Mouse (Mus musculus) myocyte (in vitro differentiated cells): ENCODE measurements around the gene Vcp. TPM values are rescaled to one million over a fixed set of nuclear protein-coding genes. Genes with fewer than 3 reads are reported as not detected.

Experiments
- H3K27me3 ChIP-seq: one replicate; pipeline ENCODE4 v1.6.1; 2011; ENCODE audit not compliant: control insufficient read depth, insufficient read depth, insufficient read length
- H3K36me3 ChIP-seq: one replicate; pipeline ENCODE4 v1.6.1; 2011; ENCODE audit not compliant: control insufficient read depth, insufficient read depth
- H3K4me2 ChIP-seq: one replicate; pipeline ENCODE4 v1.6.1; 2011; ENCODE audit warnings: low read depth, control low read depth
- H3K4me3 ChIP-seq: one replicate; pipeline ENCODE4 v1.5.1; 2011; ENCODE audit warnings: mild to moderate bottlenecking, control low read depth, moderate library complexity
- H3K79me2 ChIP-seq: one replicate; pipeline ENCODE4 v1.6.1; 2011; ENCODE audit not compliant: control insufficient read depth, insufficient read depth
- H3ac ChIP-seq: one replicate; pipeline ENCODE4 v1.6.1; 2011; ENCODE audit not compliant: control insufficient read depth, insufficient read length
- CEBPB ChIP-seq: IDR thresholded peaks from 2 replicates; pipeline ENCODE4 v1.6.1; 2011; ENCODE audit warnings: mild to moderate bottlenecking, moderate library complexity; ENCODE audit not compliant: poor library complexity, insufficient read depth, severe bottlenecking
- E2F4 ChIP-seq: IDR thresholded peaks from one replicate; pipeline ENCODE4 v1.6.1; 2011; ENCODE audit warnings: mild to moderate bottlenecking, control low read depth, moderate library complexity; ENCODE audit not compliant: insufficient read depth
- MAX ChIP-seq: IDR thresholded peaks from one replicate; pipeline ENCODE4 v1.6.1; 2011; ENCODE audit warnings: low read depth, mild to moderate bottlenecking, control low read depth
- MYOD1 ChIP-seq, 3 experiments: IDR thresholded peaks; one replicate each; pipeline ENCODE4 v1.6.1; 2011; ENCODE audit warnings: control low read depth in 2 of 3, low read depth in 2 of 3, mild to moderate bottlenecking in 2 of 3, moderate library complexity in 1 of 3; ENCODE audit not compliant: insufficient read length in 2 of 3, control insufficient read depth in 1 of 3
- MYOG ChIP-seq, 3 experiments: IDR thresholded peaks; one replicate each; pipeline ENCODE4 v1.6.1; 2011; ENCODE audit warnings: control low read depth in 2 of 3, low read depth in 2 of 3, mild to moderate bottlenecking in 2 of 3; ENCODE audit not compliant: insufficient read length in 2 of 3, control insufficient read depth in 1 of 3, insufficient read depth in 1 of 3
- POLR2A ChIP-seq: IDR thresholded peaks from one replicate; pipeline ENCODE4 v1.6.1; 2011; ENCODE audit warnings: low read depth, mild to moderate bottlenecking, control low read depth, moderate library complexity; ENCODE audit not compliant: insufficient read length
- POLR2AphosphoS2 ChIP-seq: IDR thresholded peaks from one replicate; pipeline ENCODE4 v1.6.1; 2011; ENCODE audit warnings: low read depth, control low read depth; ENCODE audit not compliant: insufficient read length
- REST ChIP-seq: IDR thresholded peaks from one replicate; pipeline ENCODE4 v1.6.1; 2011; ENCODE audit warnings: mild to moderate bottlenecking, control low read depth, moderate library complexity; ENCODE audit not compliant: insufficient read depth, insufficient read length
- SRF ChIP-seq: IDR thresholded peaks from one replicate; pipeline ENCODE4 v1.6.1; 2011; ENCODE audit warnings: low read depth; ENCODE audit not compliant: control insufficient read depth, insufficient read length
- TCF12 ChIP-seq: IDR thresholded peaks from one replicate; pipeline ENCODE4 v1.6.1; 2011; ENCODE audit warnings: mild to moderate bottlenecking, control low read depth; ENCODE audit not compliant: poor library complexity, insufficient read depth, severe bottlenecking
- TCF3 ChIP-seq: IDR thresholded peaks from one replicate; pipeline ENCODE4 v1.6.1; 2011; ENCODE audit warnings: low read depth, control low read depth; ENCODE audit not compliant: insufficient read length
- USF1 ChIP-seq: IDR thresholded peaks from one replicate; pipeline ENCODE4 v1.6.1; 2011; ENCODE audit warnings: low read depth, mild to moderate bottlenecking, control low read depth, moderate library complexity
- polyA plus RNA-seq: library from polyadenylated mRNA; unstranded; fragments of >200 nt; fragmentation: generic; extraction: Trizol; gene quantifications from one replicate; pipeline ENCODE4 v1.2.1, GENCODE M21; 2012; ENCODE audit warnings: missing spikeins

The Vcp gene
- polyA plus RNA-seq, 1 experiment: 334 TPM

DNA sequence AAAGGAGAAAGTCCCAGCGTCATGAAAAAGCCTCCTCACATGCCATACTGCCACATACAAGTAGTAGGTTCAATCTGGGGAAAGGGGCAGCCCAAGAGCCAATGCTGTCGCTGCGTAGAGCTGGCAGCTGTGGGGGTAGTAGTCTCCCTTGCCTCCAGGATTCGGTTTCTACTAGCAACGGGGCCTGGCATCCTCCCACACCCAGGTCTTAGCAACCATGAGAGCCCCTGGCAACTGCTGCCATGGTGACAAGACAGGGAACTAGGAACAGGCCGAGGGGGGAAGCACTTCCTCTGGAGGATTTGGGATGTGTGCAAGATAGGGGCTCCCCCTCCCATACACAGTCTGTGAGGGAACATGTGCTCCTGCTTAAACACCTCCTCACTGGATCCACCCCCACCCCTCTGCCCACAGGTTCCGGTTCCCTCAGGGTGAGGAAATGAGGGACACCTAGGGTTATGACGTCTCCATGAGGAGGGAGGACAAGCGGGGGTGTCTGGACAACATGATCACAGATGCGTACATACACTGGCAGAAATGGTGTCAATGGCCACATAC lies 53.5 kb downstream of the Vcp start:
- Histone ChIP-seq H3K4me2 (no peak overlapping the region), H3ac (no peak overlapping the region), H3K79me2 (peaks cover 7% of the 10 kb centered on the region), H3K36me3 (no peaks in the 10 kb centered on the region), H3K27me3 (no peaks in the 10 kb centered on the region), H3K4me3 (no peak overlapping the region)
- no peak for TF ChIP-seq TCF3

GRCm38 (mm10) chr4:42945952-42946351 lies 54.4 kb downstream of the Vcp start:
- Histone ChIP-seq H3K79me2 (peaks cover 3% of the 10 kb centered on the region), H3K27me3 (no peaks in the 10 kb centered on the region), H3K4me2 (no peak overlapping the region), H3K36me3 (no peaks in the 10 kb centered on the region), H3K4me3 (no peak overlapping the region), H3ac (no peak overlapping the region)
- no peak for TF ChIP-seq MYOG (IDR thresholded peaks at IDR 0.05; ENCODE audit: control insufficient read depth in 1 of 3, insufficient read depth in 1 of 3, insufficient read length in 2 of 3, low read depth in 2 of 3)
- TF ChIP-seq REST: no peak
- TF ChIP-seq TCF12: no peak
- TF ChIP-seq TCF3: no peak

DNA sequence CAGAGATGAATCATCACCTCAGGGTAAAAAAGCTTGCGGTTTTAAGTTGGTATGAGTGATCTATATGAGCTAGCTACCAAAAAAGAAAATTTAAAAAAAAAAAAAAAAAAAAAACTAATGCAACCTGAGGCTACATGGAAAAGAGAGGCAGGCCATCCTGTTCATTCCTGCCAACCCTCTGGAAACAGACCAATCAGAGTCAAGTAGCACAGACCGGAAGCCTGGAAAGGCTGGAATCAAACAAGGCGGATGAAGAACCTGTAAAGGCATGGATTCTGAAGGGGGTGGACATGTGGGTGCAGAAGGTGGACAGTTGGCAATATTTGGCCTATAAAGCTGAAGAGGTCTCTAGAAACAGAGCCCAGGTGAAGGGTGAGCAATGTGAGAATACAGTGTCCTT lies 54.9 kb downstream of the Vcp start:
- no peaks in the 10 kb centered on the region for H3K27me3 ChIP-seq
- no peak overlapping the region for H3ac ChIP-seq
- TF ChIP-seq POLR2A: no peak
- no peak for TF ChIP-seq REST
- TF ChIP-seq SRF: no peak
- TF ChIP-seq USF1: no peak
- TF ChIP-seq TCF3: no peak
- no peak for TF ChIP-seq POLR2AphosphoS2
- no peak for TF ChIP-seq MYOG (IDR thresholded peaks at IDR 0.05; ENCODE audit: control insufficient read depth in 1 of 3, insufficient read depth in 1 of 3, insufficient read length in 2 of 3, low read depth in 2 of 3)
- no peak for TF ChIP-seq E2F4
- no peak for TF ChIP-seq MAX
- no peak for TF ChIP-seq MYOD1 (IDR thresholded peaks at IDR 0.05; ENCODE audit: control insufficient read depth in 1 of 3, insufficient read length in 2 of 3, low read depth in 2 of 3)
- no peak for TF ChIP-seq CEBPB
- TF ChIP-seq TCF12: no peak

DNA sequence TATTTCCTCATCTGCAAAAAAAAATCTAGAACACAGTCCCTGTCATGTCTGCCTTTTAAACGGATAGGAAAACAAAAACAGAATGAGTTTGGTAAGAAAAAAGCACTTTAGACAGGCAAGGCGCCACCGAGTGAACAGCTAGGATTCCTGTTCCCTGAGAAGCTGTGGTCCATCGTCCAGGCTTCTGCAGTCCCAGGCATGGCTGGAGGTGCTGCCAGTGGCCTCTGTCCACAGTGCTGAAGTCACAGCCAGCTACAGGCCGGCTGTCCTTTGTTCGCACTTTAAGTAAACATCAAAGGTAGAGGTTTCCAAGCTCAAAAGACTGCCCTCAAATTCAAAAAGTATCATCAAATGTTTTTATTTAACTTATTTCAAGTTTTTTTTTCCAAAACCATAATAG lies 55.3 kb downstream of the Vcp start:
- no peak overlapping the region for H3K4me3 ChIP-seq
- H3ac ChIP-seq: no peak overlapping the region
- TF ChIP-seq POLR2A: no peak
- peak; percentile 97 for TF ChIP-seq REST
- H3K4me2 ChIP-seq: no peak overlapping the region
- no peaks in the 10 kb centered on the region for H3K36me3 ChIP-seq
- no peaks in the 10 kb centered on the region for H3K79me2 ChIP-seq
- no peaks in the 10 kb centered on the region for H3K27me3 ChIP-seq

More for the DNA sequence above, 54.9 kb downstream of the Vcp start:
- Histone ChIP-seq H3K4me3 (no peak overlapping the region), H3K4me2 (no peak overlapping the region), H3K79me2 (no peaks in the 10 kb centered on the region), H3K36me3 (no peaks in the 10 kb centered on the region)

DNA sequence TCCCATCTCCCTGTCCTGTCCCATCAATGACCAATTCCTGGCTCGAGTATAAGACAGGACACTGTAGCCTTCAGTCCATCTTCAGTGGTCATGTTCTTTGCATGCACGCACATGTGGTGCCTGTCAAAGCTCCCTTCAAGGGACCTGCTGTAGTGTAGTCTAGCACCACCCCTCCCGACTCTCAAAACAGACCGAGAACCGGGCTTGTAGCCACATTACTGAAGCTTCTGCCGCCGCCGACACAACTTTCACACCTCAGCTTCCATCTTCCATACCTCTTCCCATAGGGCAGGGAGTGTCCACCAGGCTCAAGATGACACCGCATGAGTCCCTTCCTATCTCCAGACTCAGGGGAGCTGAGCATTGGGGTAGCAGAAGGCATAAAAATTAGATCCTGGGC lies 56.1 kb downstream of the Vcp start:
- no peak overlapping the region for H3K4me3 ChIP-seq
- no peak overlapping the region for H3ac ChIP-seq
- no peak overlapping the region for H3K4me2 ChIP-seq
- no peaks in the 10 kb centered on the region for H3K79me2 ChIP-seq
- no peaks in the 10 kb centered on the region for H3K36me3 ChIP-seq
- TF ChIP-seq TCF12 (no peak), MAX (no peak), MYOD1 (IDR thresholded peaks at IDR 0.05; ENCODE audit: control insufficient read depth in 1 of 3, insufficient read length in 2 of 3, low read depth in 2 of 3) (no peak), E2F4 (no peak), MYOG (IDR thresholded peaks at IDR 0.05; ENCODE audit: control insufficient read depth in 1 of 3, insufficient read depth in 1 of 3, insufficient read length in 2 of 3, low read depth in 2 of 3) (no peak), TCF3 (no peak), REST (no peak), USF1 (no peak), POLR2A (no peak), SRF (no peak), CEBPB (no peak), POLR2AphosphoS2 (no peak)
- H3K27me3 ChIP-seq: no peaks in the 10 kb centered on the region

- Histone ChIP-seq H3K27me3 (peaks cover 7% of the 10 kb centered on the region), H3K36me3 (no peaks in the 10 kb centered on the region), H3K79me2 (no peaks in the 10 kb centered on the region), H3K4me3 (no peak overlapping the region), H3ac (no peak overlapping the region), H3K4me2 (no peak overlapping the region)
- TF ChIP-seq REST (no peak), USF1 (no peak), POLR2AphosphoS2 (no peak), POLR2A (no peak), TCF12 (no peak), CEBPB (no peak), MYOD1 (IDR thresholded peaks at IDR 0.05; ENCODE audit: control insufficient read depth in 1 of 3, insufficient read length in 2 of 3, low read depth in 2 of 3) (no peak), TCF3 (no peak)
These were observed 57.0 kb downstream of the Vcp start for GRCm38 (mm10) chr4:42943341-42943740.
